Comparison of ENCODE assay signal across 19 mouse cellular contexts in the genomic region with DNA sequence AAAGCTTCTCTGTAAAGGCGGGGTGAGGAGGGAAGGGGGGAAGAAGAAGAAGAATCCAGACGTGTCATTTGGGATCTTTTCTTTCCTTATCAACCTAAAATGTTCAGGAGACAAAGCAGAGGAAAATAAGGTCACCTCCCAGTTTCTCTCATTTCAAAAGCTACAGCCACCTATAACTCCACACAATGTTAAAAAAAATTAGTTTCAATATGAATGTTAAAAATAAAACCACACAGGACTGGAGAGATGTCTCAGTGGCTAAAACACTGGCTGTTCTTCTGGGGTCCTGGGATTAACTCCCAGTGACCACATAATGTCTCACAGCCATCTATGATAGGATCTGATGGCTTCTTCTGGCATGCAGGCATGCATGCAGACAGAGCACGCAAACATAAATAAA. TPM values are rescaled to one million over a fixed set of nuclear protein-coding genes. Genes with fewer than 3 reads are reported as not detected.
DNase-seq lines count a peak whose midpoint lies in the region; ATAC-seq and TF ChIP-seq lines count a peak whose summit lies in the region.
"Had no signal": no experiment of that assay in that cellular context is flagged by ENCODE, and none has a peak within 500 bp of the region (broad histone marks: within the 10 kb centered on the region; RNA-seq: fewer than 3 reads in every experiment).

No protein-coding gene starts in this region.

- H3K9me3 ChIP-seq in midbrain, embryonic 11.5 days (ENCODE audit: control insufficient read depth, low read length): no peaks in the 10 kb centered on the region
- no peaks in the 10 kb centered on the region for H3K9me3 ChIP-seq in midbrain, embryonic 13.5 days
- no peaks in the 10 kb centered on the region for H3K9me3 ChIP-seq in CH12.LX (replicated peaks; ENCODE audit: low read length)
- H3K9me3 ChIP-seq: G1E had no signal

- H3K36me3 ChIP-seq in midbrain, embryonic 11.5 days (ENCODE audit: control insufficient read depth, insufficient read depth, low read length): no peaks in the 10 kb centered on the region
- no peaks in the 10 kb centered on the region for H3K36me3 ChIP-seq in midbrain, embryonic 13.5 days
- H3K36me3 ChIP-seq in CH12.LX (replicated peaks in 1 of 2; ENCODE audit: control insufficient read depth in 1 of 2, insufficient read depth in 1 of 2, low read length in 1 of 2): peaks cover 0 to 16% of the 10 kb centered on the region in 2 experiments

- H3K4me1 ChIP-seq in midbrain, embryonic 11.5 days (ENCODE audit: control insufficient read depth, insufficient read depth, low read length): no peaks in the 10 kb centered on the region
- no peaks in the 10 kb centered on the region for H3K4me1 ChIP-seq in midbrain, embryonic 13.5 days (replicated peaks)
- peaks cover 0 to 16% of the 10 kb centered on the region in 2 experiments; a peak in 1 of 4 replicates for H3K4me1 ChIP-seq in CH12.LX (ENCODE audit: control insufficient read depth in 1 of 2, insufficient read depth in 2 of 2)

- DNase-seq in midbrain, embryonic 11.5 days (ENCODE audit: low spot score, missing footprints): peak; percentile 65
- no peak for DNase-seq in CH12.LX (ENCODE audit: extremely low read depth)
- no peak for DNase-seq in kidney, postnatal 10 days
- DNase-seq: adrenal gland, adult 2 months; adrenal gland, adult 8-10 months; adrenal gland, postnatal 10 days; adrenal gland, postnatal 14 days; adrenal gland, postnatal 25 days; adrenal gland, postnatal 36 days; B cell, adult 2 months; cerebellum, adult 11 months; cerebellum, adult 11-12 months; cerebellum, adult 18-20 months; cerebellum, adult 2 months had no signal

- no peak overlapping the region for H3K4me2 ChIP-seq in midbrain, embryonic 11.5 days
- H3K4me2 ChIP-seq in midbrain, embryonic 13.5 days (replicated peaks): no peak overlapping the region
- no peak overlapping the region; the same call in 1 of the 2 replicates for H3K4me2 ChIP-seq in CH12.LX (ENCODE audit: insufficient read depth, low read depth, poor library complexity, severe bottlenecking)

- H3K79me2 ChIP-seq in CH12.LX (replicated peaks; ENCODE audit: control insufficient read depth, extremely low read depth, insufficient read depth, poor library complexity, severe bottlenecking): peaks cover 11% of the 10 kb centered on the region

- H3K27me3 ChIP-seq in midbrain, embryonic 11.5 days (ENCODE audit: control insufficient read depth, insufficient read depth, low read length): no peaks in the 10 kb centered on the region
- H3K27me3 ChIP-seq in midbrain, embryonic 13.5 days: no peaks in the 10 kb centered on the region
- no peaks in the 10 kb centered on the region for H3K27me3 ChIP-seq in CH12.LX (replicated peaks)
- H3K27me3 ChIP-seq: Patski had no signal

- no peak overlapping the region for H3K4me3 ChIP-seq in midbrain, embryonic 11.5 days (ENCODE audit: low read depth, low read length)
- H3K4me3 ChIP-seq in midbrain, embryonic 13.5 days (replicated peaks): no peak overlapping the region
- H3K4me3 ChIP-seq in CH12.LX (replicated peaks in 1 of 3; ENCODE audit: low read depth in 2 of 3, low read length in 2 of 3, poor library complexity in 1 of 3): no peak overlapping the region

- TF ChIP-seq EP300 in CH12.LX (IDR thresholded peaks at IDR 0.05; ENCODE audit: low read length): peak; percentile 30; the same call in 1 of the 2 replicates

- TF ChIP-seq RAD21 in CH12.LX (IDR thresholded peaks at IDR 0.05; ENCODE audit: low read depth, low read length): no peak

- H3K9ac ChIP-seq in midbrain, embryonic 11.5 days (ENCODE audit: low read length): no peak overlapping the region
- H3K9ac ChIP-seq in midbrain, embryonic 13.5 days (replicated peaks): no peak overlapping the region
- H3K9ac ChIP-seq in CH12.LX (ENCODE audit: insufficient read depth, low read depth): no peak overlapping the region

- dilution Hi-C loops in CH12.LX (cut with MboI; ENCODE audit: extremely low pct_ligation_motif_present, extremely low pct_unique_long_range_greater_than_20kb, low sequenced_read_pairs): no loop called here

- WGBS in midbrain, embryonic 11.5 days: 73% methylated on average over 3 of the region's 3 CpGs
- 81% methylated on average over 3 of the region's 3 CpGs for WGBS in midbrain, embryonic 13.5 days

- in situ Hi-C loops in CH12.LX (cut with MboI; ENCODE audit: low pct_ligation_motif_present, low pct_unique_long_range_greater_than_20kb, low sequenced_read_pairs): no loop called here

- no peak for TF ChIP-seq CTCF in CH12.LX (conservative IDR thresholded peaks at IDR 0.05 in 1 of 2, IDR thresholded peaks at IDR 0.05 in 1 of 2; ENCODE audit: low read depth in 2 of 2, low read length in 2 of 2)

- H3K27ac ChIP-seq in midbrain, embryonic 11.5 days (ENCODE audit: low read depth, low read length): no peak overlapping the region
- no peak overlapping the region for H3K27ac ChIP-seq in midbrain, embryonic 13.5 days
- no peak overlapping the region for H3K27ac ChIP-seq in CH12.LX (ENCODE audit: insufficient read depth, low read depth)

- TF ChIP-seq POLR2A in CH12.LX (IDR thresholded peaks at IDR 0.05; ENCODE audit: low read depth, low read length): no peak

- no peak for ATAC-seq in midbrain, embryonic 11.5 days (ENCODE audit: low FRiP score)
- no peak for ATAC-seq in midbrain, embryonic 13.5 days
- ATAC-seq: activated CD4-positive, CD25-positive, alpha-beta regulatory T cell, adult 4 months; CD4-positive, CD25-positive, alpha-beta regulatory T cell, adult 4 months; Patski had no signal

TF ChIP-seq in CH12.LX, 34 proteins besides CTCF, POLR2A, EP300 and RAD21:
- TF ChIP-seq JUND (conservative IDR thresholded peaks at IDR 0.05; ENCODE audit: low read depth, low read length) (peak; percentile 44), ZNF384 (IDR thresholded peaks at IDR 0.05; ENCODE audit: low read depth, low read length) (peak; percentile 74), IRF4 (IDR thresholded peaks at IDR 0.05; ENCODE audit: low read depth, low read length) (peak; percentile 64; the same call in 1 of the 2 replicates), ZKSCAN1 (IDR thresholded peaks at IDR 0.05; ENCODE audit: borderline replicate concordance, low read depth, low read length) (no peak)

RNA-seq across cellular contexts. Expression of gene Bbx, which starts 43.7 kb away (rescaled TPM):
- polyA plus RNA-seq in midbrain, embryonic 11.5 days (2014; fragmentation: Nextera tagmentation; extraction: Ambion mirVana): 23.8 and 30.1 TPM in 2 replicates
- polyA plus RNA-seq in midbrain, embryonic 13.5 days (2015; fragmentation: Nextera tagmentation; extraction: Ambion mirVana): 26.3 and 27.7 TPM in 2 replicates
- 22.1 and 26.2 TPM in 2 replicates for total RNA-seq in CH12.LX (2012; rRNA removed)
- total RNA-seq in CH12.LX (2014; rRNA removed): 20.6 and 22.1 TPM in 2 replicates
- polyA plus RNA-seq in CH12.LX (2012; ENCODE audit: insufficient read length, low read depth): 20.7 and 21.6 TPM in 2 replicates
